18 mouse cellular contexts compared by ENCODE assay signal in genomic region chr5:45425771-45426170, GRCm38 (mm10). TPM values are rescaled to one million over a fixed set of nuclear protein-coding genes. Genes with fewer than 3 reads are reported as not detected.
"Had no signal": no experiment of that assay in that cellular context is flagged by ENCODE, and none has a peak within 500 bp of the region (broad histone marks: within the 10 kb centered on the region; RNA-seq: fewer than 3 reads in every experiment).

No protein-coding gene starts in this region.

RNA-seq across cellular contexts. Expression of gene Clrn2, which starts 27.8 kb away (rescaled TPM):
- polyA plus RNA-seq: heart, embryonic 11.5 days; heart, embryonic 12.5 days; heart, embryonic 13.5 days; heart, embryonic 14.5 days; heart, embryonic 15.5 days; heart, embryonic 16.5 days; heart, postnatal 0 days; hindbrain, embryonic 11.5 days; inflammation-experienced regulatory T-cells, adult 6 months; intestine, embryonic 14.5 days; intestine, embryonic 15.5 days; intestine, embryonic 16.5 days; intestine, postnatal 0 days; kidney, embryonic 14.5 days; kidney, embryonic 15.5 days; kidney, embryonic 16.5 days; kidney, postnatal 0 days; large intestine, adult 2 months had no signal
